Mouse (Mus musculus) 3T3-L1 (cell line): ENCODE results near the gene Gm17509.
"Not testable (repeated sequence)": the region's sequence is repeated elsewhere in the genome, so short reads cannot be mapped to it uniquely, and the experiment has no call there.

ENCODE experiments used
- DNase-seq: peaks from one replicate; pipeline ENCODE4 v3.0.0-alpha.2; 2015; ENCODE audit warnings: low read depth, low spot score

Gm17509 gene

DNA sequence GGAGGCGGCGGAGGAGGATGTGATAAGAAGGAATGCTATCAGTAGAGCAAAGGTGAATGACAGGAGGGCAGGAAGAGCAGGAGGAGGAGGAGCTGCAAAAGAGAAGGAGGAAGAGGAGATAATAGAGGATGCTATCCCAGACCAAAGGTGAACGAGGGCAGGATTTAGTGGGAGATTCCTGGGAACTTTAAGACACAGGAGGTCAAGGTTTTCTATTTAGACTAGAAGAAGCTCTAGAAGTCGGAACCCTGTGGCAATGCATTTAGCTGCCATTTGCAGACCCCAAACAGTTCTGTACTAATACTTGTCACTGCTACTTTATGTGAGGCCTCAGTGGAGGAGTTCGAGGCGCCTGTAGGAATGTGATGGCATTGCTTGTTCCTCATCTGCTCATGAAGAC, 12.6 kb downstream of the Gm17509 start, which contains the start of gene Emb:
Gene Emb, plus strand, starts transcription at position 301 of the 400 bp plus-strand sequence.
- no peak for DNase-seq

DNA sequence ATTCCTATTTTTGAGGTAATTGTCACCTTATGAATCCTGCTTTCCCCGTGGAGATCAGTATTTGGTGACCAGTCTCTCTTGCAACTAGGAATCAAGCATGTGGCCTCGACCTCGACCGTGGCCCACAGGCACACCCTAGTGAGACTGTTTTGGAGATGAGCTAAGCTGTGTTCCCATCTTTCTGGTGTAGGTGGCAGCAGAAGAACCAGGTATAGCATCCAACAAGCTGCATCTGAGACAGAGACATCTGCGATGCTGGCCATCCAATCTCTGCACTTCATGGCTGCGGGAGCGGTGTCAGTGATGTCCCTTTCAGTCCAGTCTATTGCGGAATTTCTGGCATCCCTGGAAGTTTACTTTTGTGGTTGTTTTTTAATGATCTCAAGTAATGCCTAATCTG, 14.8 kb downstream of the Gm17509 start:
- DNase-seq, result no peak

DNA sequence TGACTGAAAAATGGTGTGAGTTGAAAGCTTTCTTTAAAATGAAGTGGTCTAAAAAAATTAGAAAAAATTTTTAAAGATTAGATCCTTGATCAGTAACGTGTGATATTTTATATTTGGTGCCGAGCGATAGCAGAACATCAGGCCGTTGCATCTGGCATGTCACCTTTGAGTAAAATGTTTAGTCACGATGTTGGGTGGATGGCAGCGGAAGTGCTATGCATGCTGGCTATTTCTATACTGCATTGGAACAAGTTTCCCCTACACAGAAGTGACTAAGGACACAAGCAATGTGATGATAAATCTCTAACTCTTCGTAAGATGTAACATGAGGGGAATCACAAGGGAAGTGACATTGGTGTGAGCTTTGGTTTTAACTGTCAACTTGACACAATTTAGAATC, 16.2 kb downstream of the Gm17509 start:
- no peak for DNase-seq

GRCm38 (mm10) chr13:117202755-117203471, 18.0 kb downstream of the Gm17509 start:
- peak; percentile 56 for DNase-seq

- peak; percentile 85 for DNase-seq
These were observed 22.3 kb downstream of the Gm17509 start for GRCm38 (mm10) chr13:117198402-117199083.

DNA sequence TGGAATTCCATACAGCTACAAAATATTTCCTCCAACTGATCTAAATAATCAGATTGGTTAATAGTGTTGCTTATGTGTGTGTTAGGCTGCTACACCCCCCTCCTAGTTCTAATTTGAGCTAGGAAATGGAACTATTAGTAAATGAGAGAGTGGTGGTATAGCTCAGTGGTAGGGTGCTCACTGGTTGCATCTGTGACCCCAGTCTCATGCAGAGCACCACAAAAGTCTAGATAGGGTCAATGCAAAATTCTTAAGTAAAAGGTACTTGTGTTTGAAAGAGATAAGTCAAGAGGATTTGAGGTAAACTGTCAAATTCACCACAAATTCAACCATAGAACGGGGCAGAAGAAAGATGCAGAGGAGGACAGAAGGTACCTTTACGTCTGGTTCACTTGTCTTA, 23.2 kb downstream of the Gm17509 start:
- DNase-seq, result no peak

GRCm38 (mm10) chr13:117195569-117196495, 25.0 kb downstream of the Gm17509 start:
- DNase-seq, result no peak

DNA sequence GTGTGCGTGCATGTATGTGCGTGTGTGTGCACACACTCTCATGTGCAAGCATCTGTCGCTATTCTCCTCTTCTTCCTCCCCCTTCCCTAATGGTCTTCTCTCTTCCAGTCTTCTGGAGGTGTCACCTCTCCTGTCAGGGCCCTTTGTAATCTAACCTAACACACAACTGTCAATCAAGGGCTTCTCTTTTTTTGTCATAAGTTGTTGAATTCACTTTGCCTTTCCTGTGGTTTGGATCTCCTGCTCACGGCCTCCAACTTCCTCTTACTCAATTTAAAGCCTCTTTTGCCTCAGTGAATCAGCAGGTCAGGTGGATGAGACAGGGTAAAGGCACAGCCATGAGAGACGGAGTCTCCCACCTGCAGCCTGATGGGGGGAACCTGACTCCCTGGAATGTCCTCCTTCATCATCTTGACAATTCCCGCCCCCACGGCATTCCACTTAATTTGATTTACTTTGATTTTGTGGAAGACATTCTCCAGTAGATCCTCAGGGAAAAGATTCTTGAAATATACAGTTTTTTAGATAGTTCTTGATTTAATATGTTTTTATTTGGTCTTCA, 27.4 kb downstream of the Gm17509 start:
- DNase-seq, result no peak

DNA sequence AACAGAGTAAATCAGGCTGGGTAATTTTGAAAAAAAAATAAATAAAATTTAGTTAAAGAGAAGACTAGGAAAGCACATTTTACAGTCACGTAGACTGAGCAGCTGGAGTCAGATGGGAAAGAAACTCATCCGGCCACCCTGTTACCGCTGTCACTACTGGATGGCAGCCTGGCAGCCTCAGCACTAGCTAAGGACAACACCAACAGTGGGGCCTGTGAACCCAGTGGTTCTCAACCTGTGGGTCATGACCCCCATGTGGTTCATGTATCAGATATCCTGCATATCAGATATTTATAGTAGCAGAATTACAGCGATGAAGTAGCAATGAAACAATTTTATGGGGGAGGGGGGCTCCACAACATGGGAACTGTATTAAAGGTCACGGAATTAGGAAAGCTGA, 28.7 kb downstream of the Gm17509 start:
- no peak for DNase-seq

- DNase-seq, result no peak
These were observed 35.5 kb downstream of the Gm17509 start for GRCm38 (mm10) chr13:117185329-117185728.

- peak; percentile 56 for DNase-seq
These were observed 37.6 kb downstream of the Gm17509 start for GRCm38 (mm10) chr13:117183288-117183687.

DNA sequence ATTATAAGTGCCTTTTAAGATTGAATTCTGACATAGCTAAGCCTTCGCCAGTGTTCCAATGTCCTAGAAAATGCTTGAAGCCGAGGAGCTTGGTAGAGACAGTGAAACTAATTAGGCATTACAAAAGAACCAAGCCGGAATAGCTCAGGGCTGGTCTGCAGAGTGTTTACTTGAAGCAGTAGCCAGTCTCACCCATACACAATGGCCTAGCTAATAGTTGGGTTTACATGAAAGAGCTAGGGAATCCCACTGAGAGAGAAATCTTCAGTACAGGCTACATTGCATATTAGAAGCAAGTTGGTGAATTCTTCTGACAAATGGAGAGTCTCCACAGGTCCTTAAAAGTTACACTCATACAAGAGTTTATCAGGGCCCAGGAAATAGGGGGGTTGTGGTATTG, 40.0 kb downstream of the Gm17509 start:
- DNase-seq, result not testable (repeated sequence)
